Mouse (Mus musculus) stomach, embryonic 14.5 days (tissue): ENCODE data around the gene Pycr1. TPM values are rescaled to one million over a fixed set of nuclear protein-coding genes. Genes with fewer than 3 reads are reported as not detected.

ENCODE experiments used
- ATAC-seq: fragments of 200-750 bp; cut with Nextera tagmentation; 2 replicates; pipeline ENCODE4 v1.8.0; 2017; ENCODE audit warnings: low read depth, moderate TSS enrichment; ENCODE audit not compliant: insufficient number of reproducible peaks, insufficient read depth, low FRiP score
- H3K27ac ChIP-seq: fragments of 300-500 bp; sonication (generic); 2 replicates; pipeline ENCODE4 v1.5.1; 2014; ENCODE audit warnings: mild to moderate bottlenecking, low read length, moderate library complexity, mixed read lengths
- H3K27me3 ChIP-seq: fragments of 300-500 bp; sonication (generic); 2 replicates; pipeline ENCODE4 v1.6.1; 2014; ENCODE audit warnings: low read length, control low read depth, mixed read lengths; ENCODE audit not compliant: control insufficient read depth, insufficient read depth
- H3K36me3 ChIP-seq: fragments of 300-500 bp; sonication (generic); 2 replicates; pipeline ENCODE4 v1.6.1; 2014; ENCODE audit warnings: mild to moderate bottlenecking, control low read depth, low read length, moderate library complexity, mixed read lengths; ENCODE audit not compliant: control insufficient read depth, insufficient read depth
- H3K4me1 ChIP-seq: fragments of 300-500 bp; sonication (generic); 2 replicates; pipeline ENCODE4 v1.6.1; 2014; ENCODE audit warnings: low read length, control low read depth, mixed read lengths; ENCODE audit not compliant: control insufficient read depth, insufficient read depth
- H3K4me2 ChIP-seq: fragments of 300-500 bp; sonication (generic); replicated peaks from 2 replicates; pipeline ENCODE4 v1.6.1; 2014; ENCODE audit warnings: low read depth, low read length, control low read depth
- H3K4me3 ChIP-seq: fragments of 300-500 bp; sonication (generic); 2 replicates; pipeline ENCODE4 v1.5.1; 2014; ENCODE audit warnings: low read depth, low read length, control low read depth
- H3K9ac ChIP-seq: fragments of 300-500 bp; sonication (generic); replicated peaks from 2 replicates; pipeline ENCODE4 v1.6.1; 2014; ENCODE audit warnings: low read depth, mild to moderate bottlenecking, control low read depth, low read length, moderate library complexity, mixed read lengths
- H3K9me3 ChIP-seq: fragments of 300-500 bp; sonication (generic); 2 replicates; pipeline ENCODE4 v1.6.1; 2016; ENCODE audit warnings: low read depth, low read length, control low read depth; ENCODE audit not compliant: control insufficient read depth
- WGBS: fragments of 180-500 bp; shearing (Covaris S2); extraction: QIAGEN DNeasy Blood & Tissue Kit; methylation state at CpG from one replicate; pipeline ENCODE4 v1.1.7; 2014; 5-methylcytosine and 5-hydroxymethylcytosine counted together
- polyA plus RNA-seq: library from polyadenylated mRNA; unstranded; fragments of >200 nt; fragmentation: Nextera tagmentation; extraction: Ambion mirVana; gene quantifications from 2 replicates; pipeline ENCODE4 v1.2.1, GENCODE M21; 2014

The Pycr1 gene
- polyA plus RNA-seq, 1 experiment from 2014 or later: 28.1 TPM

DNA sequence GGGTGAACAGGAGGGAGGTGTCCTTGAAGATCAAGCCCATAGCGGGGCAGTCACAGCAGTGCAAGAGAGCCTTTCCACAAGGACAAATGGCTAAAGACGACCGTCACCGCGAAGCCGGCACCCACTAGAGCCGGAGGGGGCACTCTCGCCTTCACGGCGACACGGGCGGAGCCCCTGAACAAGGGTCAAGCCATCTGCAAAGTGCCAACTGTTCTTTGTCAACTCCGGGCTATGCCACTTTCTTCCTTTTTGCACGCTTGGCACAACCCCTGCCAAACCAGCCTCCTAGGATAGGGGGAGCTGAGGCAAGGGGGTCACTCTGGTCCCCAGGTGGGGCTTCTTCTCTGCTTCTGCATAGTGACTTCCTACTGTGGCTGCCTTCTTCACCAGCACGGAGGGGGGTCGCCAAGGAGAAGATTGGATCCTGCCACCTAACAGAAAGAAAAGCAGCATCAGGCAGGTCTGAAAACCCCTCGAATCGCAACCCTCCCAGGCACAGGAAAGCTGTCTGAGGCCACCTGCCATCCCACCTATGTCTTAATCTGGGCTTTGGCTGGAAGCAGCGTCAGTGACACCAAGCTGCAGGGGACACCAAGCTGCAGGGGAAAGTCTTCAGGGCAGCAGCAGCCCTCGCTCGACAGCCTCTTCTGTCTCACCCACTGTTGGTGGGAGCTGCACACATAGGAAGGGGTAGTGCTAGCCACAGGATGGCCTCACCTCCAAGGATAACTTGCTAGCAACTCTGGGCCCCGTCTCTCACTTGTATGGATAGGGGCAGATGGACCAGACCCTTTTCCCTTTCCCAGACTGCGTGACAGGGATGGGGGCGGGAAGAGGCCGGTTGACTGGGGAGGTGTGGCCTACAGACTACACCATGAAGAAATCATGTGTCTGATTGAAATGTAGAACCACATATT lies 24.7 kb downstream of the Pycr1 start:
- Histone ChIP-seq H3K9ac (no peak overlapping the region), H3K9me3 (no peaks in the 10 kb centered on the region), H3K4me1 (peaks cover 11% of the 10 kb centered on the region), H3K27me3 (no peaks in the 10 kb centered on the region), H3K4me3 (no peak overlapping the region), H3K36me3 (peaks cover 36% of the 10 kb centered on the region), H3K4me2 (no peak overlapping the region), H3K27ac (no peak overlapping the region)
- ATAC-seq: no peak
- WGBS: 94% methylated on average over 25 of the region's 25 CpGs

DNA sequence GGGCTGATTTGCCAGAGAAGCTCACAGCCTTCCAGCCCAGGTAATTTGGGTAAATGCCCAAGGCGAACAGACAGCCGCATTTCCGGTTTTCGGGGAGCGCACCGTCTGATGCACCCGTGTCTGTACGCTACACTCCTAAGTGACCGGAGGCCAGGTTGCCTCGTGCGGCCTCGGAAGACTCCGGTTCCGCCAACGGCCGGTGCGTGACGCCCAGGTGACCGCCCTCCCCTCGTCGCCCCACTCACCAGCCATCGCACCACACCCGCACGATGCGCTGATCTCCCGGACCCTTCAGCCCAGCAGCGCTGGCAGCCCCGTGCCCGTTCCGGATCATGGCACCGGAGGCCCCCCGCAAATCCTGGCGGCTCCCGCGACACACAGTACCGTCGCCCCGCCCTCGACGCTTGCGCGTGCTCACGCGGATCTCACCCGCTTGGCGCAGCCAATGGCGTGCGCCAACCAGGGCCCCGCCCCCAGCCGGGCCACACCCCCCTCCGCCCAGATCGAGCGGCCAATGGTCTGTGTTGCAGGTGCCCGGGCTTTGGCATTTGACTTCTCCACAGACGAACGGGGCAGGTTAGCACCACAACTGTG lies 26.0 kb downstream of the Pycr1 start, which contains the start of gene Pcyt2:
Gene Pcyt2 (minus strand): TSS at position 418 of the 594 bp plus-strand sequence.
- Histone ChIP-seq H3K4me2 (peak within 1 kb of the TSS; percentile 74), H3K36me3 (peaks cover 43% of the 10 kb centered on the region), H3K27me3 (no peaks in the 10 kb centered on the region), H3K4me3 (peak within 1 kb of the TSS; percentile 53), H3K27ac (no peak within 1 kb of the TSS), H3K4me1 (peaks cover 10% of the 10 kb centered on the region), H3K9me3 (no peaks in the 10 kb centered on the region), H3K9ac (peak within 1 kb of the TSS; percentile 36; the same call in 1 of the 2 replicates)
- ATAC-seq: peak; percentile 96
- WGBS: under 1% methylated on average over 56 of the region's 56 CpGs

DNA sequence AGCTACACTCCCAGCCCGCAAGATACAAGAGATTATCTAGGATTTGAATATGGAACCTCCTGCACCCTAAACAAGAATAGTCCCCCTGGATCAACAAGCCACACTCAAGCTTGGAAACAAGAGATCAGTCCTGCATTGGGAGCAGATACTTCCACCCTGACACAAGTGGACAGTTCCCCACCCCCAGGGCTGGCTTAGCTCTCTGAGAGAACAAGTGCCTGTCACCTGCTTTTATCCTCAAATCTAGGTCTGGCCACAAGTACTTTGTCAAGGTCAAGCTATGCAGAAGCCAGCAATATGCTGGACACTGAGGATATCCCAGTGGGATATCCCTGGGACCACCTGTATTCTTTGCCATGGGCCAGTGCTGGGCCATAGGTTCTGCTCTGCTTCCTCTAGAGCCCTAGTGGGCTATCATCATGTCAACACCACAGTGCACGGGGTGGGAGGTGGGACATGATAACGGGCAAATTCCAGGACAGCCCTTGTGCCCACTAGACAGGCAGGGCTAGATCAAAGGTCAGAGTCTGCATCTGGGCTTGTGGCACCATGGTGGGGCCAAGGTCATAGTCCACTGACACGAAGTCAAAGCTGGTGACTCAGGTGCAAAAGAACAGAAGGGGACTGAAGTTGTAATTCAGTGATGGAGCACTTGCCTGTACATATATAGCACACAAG lies 26.8 kb downstream of the Pycr1 start:
- no peak overlapping the region for H3K27ac ChIP-seq
- ATAC-seq: no peak
- H3K36me3 ChIP-seq: peaks cover 51% of the 10 kb centered on the region
- H3K9me3 ChIP-seq: no peaks in the 10 kb centered on the region
- H3K4me3 ChIP-seq: peak overlapping the region; percentile 53
- 51% methylated on average over 4 of the region's 4 CpGs for WGBS
- no peaks in the 10 kb centered on the region for H3K27me3 ChIP-seq
- peak overlapping the region; percentile 74 for H3K4me2 ChIP-seq
- 0 out of 2 replicates have a peak overlapping the region, but pooled peaks have one; percentile 36 for H3K9ac ChIP-seq
- H3K4me1 ChIP-seq: peaks cover 10% of the 10 kb centered on the region

DNA sequence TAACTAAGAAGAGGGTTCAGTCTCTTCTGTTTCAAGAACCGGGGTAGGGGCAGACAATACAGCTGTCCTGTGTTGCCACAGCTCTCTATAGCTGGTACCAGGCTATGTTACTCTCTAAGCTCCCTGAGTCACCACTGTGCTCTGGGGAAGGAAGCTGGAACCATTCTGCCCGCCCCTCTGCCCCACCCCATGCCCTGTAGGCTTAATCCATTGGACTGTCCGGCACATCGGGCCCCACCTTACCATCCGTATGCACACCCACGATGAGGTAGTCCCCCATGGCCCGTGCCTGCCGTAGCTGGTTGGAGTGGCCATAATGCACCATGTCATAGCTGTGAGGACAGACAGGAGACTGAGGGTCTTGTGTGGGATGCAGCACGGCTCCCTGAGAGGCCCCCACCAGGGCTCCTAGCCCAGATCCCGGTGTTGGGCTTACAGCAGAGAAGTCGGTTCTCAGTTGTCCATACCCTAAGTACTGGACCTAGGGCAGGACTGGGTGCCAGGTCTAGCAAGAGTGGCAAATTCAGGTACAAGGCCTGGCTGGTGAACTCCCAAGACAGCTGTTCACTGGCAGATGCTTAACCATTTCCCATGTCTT lies 27.9 kb downstream of the Pycr1 start:
- ATAC-seq: no peak
- no peaks in the 10 kb centered on the region for H3K27me3 ChIP-seq
- H3K4me1 ChIP-seq: peaks cover 10% of the 10 kb centered on the region
- 91% methylated on average over 11 of the region's 11 CpGs for WGBS
- H3K36me3 ChIP-seq: peaks cover 50% of the 10 kb centered on the region
- H3K9me3 ChIP-seq: no peaks in the 10 kb centered on the region
- no peak overlapping the region for H3K4me2 ChIP-seq
- H3K27ac ChIP-seq: no peak overlapping the region
- H3K4me3 ChIP-seq: no peak overlapping the region
- no peak overlapping the region for H3K9ac ChIP-seq

DNA sequence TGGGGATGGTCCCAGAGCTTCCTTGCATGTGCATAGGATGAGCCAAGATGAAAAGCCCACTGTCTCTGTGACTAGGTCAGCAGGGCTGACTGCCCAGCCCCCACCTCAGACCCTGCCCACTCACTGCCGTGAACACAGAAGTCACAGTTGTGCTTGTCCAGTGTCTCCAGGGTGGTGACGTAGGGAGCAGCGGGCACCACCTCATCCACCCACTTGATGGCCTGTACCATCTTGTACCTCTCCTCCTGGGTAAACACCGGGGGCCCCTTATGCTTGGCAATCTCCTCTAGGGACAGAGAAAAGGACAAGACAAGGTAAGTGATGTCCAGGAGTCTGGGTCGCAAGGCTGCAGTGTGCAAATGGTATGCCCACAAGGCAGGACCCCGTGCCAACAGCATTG lies 28.4 kb downstream of the Pycr1 start:
- H3K4me2 ChIP-seq: no peak overlapping the region
- H3K27me3 ChIP-seq: no peaks in the 10 kb centered on the region
- H3K9ac ChIP-seq: no peak overlapping the region
- no peak overlapping the region for H3K4me3 ChIP-seq
- 86% methylated on average over 6 of the region's 6 CpGs for WGBS
- ATAC-seq: no peak
- H3K4me1 ChIP-seq: peaks cover 10% of the 10 kb centered on the region
- peaks cover 50% of the 10 kb centered on the region for H3K36me3 ChIP-seq
- H3K27ac ChIP-seq: no peak overlapping the region
- no peaks in the 10 kb centered on the region for H3K9me3 ChIP-seq

DNA sequence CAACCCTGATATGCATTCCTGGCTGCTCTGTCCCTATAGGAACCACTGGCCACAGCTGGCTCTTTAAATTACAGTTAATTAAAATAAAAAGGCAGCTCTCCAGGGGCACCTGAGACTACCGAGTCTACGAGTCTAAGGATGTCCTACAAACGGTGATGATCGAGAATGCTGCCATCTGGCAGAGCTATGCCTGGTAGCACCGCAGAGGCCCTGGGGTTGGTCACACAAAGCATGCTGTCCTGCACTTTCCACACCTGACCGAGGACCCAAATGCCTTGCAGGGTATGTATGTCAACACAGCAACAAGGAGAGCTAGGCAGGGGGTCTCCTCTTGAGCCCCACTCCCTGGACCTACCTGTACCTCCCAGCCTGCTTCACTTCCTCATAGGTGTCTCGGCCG lies 29.6 kb downstream of the Pycr1 start:
- no peaks in the 10 kb centered on the region for H3K27me3 ChIP-seq
- H3K4me3 ChIP-seq: no peak overlapping the region
- H3K4me1 ChIP-seq: peaks cover 15% of the 10 kb centered on the region
- ATAC-seq: no peak
- WGBS: 86% methylated on average over 8 of the region's 8 CpGs
- no peak overlapping the region for H3K4me2 ChIP-seq
- H3K27ac ChIP-seq: no peak overlapping the region
- no peak overlapping the region for H3K9ac ChIP-seq
- peaks cover 41% of the 10 kb centered on the region for H3K36me3 ChIP-seq
- H3K9me3 ChIP-seq: no peaks in the 10 kb centered on the region

DNA sequence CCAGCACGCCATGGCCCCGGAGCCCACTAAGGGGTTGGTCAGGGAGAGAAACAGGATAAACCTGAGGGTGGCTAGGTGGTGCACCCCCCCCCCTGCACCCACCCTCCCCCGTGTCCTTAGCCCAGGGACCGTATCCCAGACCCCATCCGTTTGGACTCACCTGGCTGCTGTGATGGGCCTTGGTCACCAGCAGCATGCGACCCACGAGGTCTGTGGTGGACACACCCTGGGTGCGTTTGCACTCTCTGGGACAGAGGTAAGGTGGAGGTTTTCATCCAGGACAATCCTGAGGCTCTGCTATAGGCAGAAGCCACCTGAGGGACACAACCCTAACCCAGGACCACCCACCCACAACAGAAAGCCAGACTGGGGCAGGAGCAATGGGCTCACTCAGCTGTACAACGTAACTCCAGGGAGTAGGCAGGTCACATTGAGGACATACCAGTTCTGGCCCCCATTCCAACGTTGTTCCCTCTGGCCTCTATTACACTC lies 30.0 kb downstream of the Pycr1 start:
- peaks cover 20% of the 10 kb centered on the region for H3K4me1 ChIP-seq
- H3K9ac ChIP-seq: no peak overlapping the region
- H3K9me3 ChIP-seq: no peaks in the 10 kb centered on the region
- no peaks in the 10 kb centered on the region for H3K27me3 ChIP-seq
- no peak overlapping the region for H3K4me3 ChIP-seq
- peaks cover 36% of the 10 kb centered on the region for H3K36me3 ChIP-seq
- no peak overlapping the region for H3K4me2 ChIP-seq
- H3K27ac ChIP-seq: no peak overlapping the region
- WGBS: 86% methylated on average over 10 of the region's 10 CpGs
- no peak for ATAC-seq

DNA sequence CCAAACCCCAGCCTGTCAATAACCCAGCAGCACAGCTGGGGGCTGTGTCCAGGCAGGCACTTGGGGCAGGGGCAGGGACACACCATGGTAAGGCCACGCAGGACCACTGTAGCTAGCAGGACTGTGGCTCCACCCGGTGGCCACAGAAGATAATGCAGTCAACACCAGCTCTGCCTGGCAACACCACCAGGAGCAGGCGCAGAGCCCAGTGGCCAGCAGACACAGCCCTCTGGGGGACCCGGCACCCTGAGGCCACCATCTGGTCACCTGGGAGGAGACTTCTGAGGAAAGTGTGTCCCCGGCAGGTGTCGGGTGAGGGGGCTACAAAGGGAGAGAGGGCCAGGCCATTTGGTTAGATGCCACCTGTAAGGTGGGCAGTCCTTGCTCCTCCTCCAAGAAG lies 30.8 kb downstream of the Pycr1 start:
- Histone ChIP-seq H3K4me2 (no peak overlapping the region), H3K4me3 (no peak overlapping the region), H3K27me3 (no peaks in the 10 kb centered on the region), H3K36me3 (peaks cover 34% of the 10 kb centered on the region), H3K4me1 (peaks cover 27% of the 10 kb centered on the region), H3K9ac (no peak overlapping the region), H3K9me3 (no peaks in the 10 kb centered on the region), H3K27ac (no peak overlapping the region)
- 28% methylated on average over 6 of the region's 6 CpGs for WGBS
- no peak for ATAC-seq
